Mouse (Mus musculus) frontal cortex, postnatal 25 days (tissue): ENCODE data around the gene Dync1li1.
"Not testable (repeated sequence)": the region's sequence is repeated elsewhere in the genome, so short reads cannot be mapped to it uniquely, and the experiment has no call there.

Experiments used
- DNase-seq, 2 experiments: peaks; one replicate each; pipeline ENCODE4 v3.0.0; 2022; ENCODE audit warnings: low spot score in 2 of 2

Gene Dync1li1

GRCm38 (mm10) chr9:114688252-114688952 lies at the start of gene Dync1li1:
Gene Dync1li1 (plus strand): TSS chr9:114688790.
- peak; percentile 96 to 97 for DNase-seq

GRCm38 (mm10) chr9:114639186-114639748 lies 49.3 kb upstream of the Dync1li1 start:
- no peak for DNase-seq

GRCm38 (mm10) chr9:114639839-114640646 lies 48.5 kb upstream of the Dync1li1 start, which contains the start of gene Cnot10:
Gene Cnot10 (minus strand): TSS chr9:114640184.
- DNase-seq: peak; percentile 89 to 94

GRCm38 (mm10) chr9:114646556-114647505 lies 41.8 kb upstream of the Dync1li1 start:
- peak; percentile 10 to 39 for DNase-seq

- no peak for DNase-seq
Measured at GRCm38 (mm10) chr9:114647506-114648432, 40.8 kb upstream of the Dync1li1 start.

- DNase-seq: not testable (repeated sequence)
Measured at GRCm38 (mm10) chr9:114648472-114648871, 40.1 kb upstream of the Dync1li1 start.

- DNase-seq: no peak
Measured at GRCm38 (mm10) chr9:114649371-114649770, 39.2 kb upstream of the Dync1li1 start.

- DNase-seq: no peak
Measured at GRCm38 (mm10) chr9:114650938-114651634, 37.5 kb upstream of the Dync1li1 start.

GRCm38 (mm10) chr9:114655356-114655755 lies 33.2 kb upstream of the Dync1li1 start:
- DNase-seq: no peak

- DNase-seq: no peak
Measured at GRCm38 (mm10) chr9:114656701-114657100, 31.9 kb upstream of the Dync1li1 start.

GRCm38 (mm10) chr9:114660506-114660905 lies 28.1 kb upstream of the Dync1li1 start:
- DNase-seq: no peak

- DNase-seq: no peak
Measured at GRCm38 (mm10) chr9:114660983-114661382, 27.6 kb upstream of the Dync1li1 start.

- no peak for DNase-seq
Measured at GRCm38 (mm10) chr9:114661991-114662390, 26.6 kb upstream of the Dync1li1 start.

GRCm38 (mm10) chr9:114663782-114664181 lies 24.8 kb upstream of the Dync1li1 start:
- DNase-seq: no peak

GRCm38 (mm10) chr9:114666858-114667257 lies 21.7 kb upstream of the Dync1li1 start:
- DNase-seq: no peak

GRCm38 (mm10) chr9:114668047-114668446 lies 20.5 kb upstream of the Dync1li1 start:
- DNase-seq: no peak

- no peak for DNase-seq
Measured at GRCm38 (mm10) chr9:114669011-114669410, 19.6 kb upstream of the Dync1li1 start.

- DNase-seq: no peak
Measured at GRCm38 (mm10) chr9:114671946-114672345, 16.6 kb upstream of the Dync1li1 start.

- peak; percentile 18 for DNase-seq
Measured at GRCm38 (mm10) chr9:114672703-114673561, 15.7 kb upstream of the Dync1li1 start.
